Mouse (Mus musculus): ENCODE data around the gene Tmem52b. TPM values are rescaled to one million over a fixed set of nuclear protein-coding genes. Genes with fewer than 3 reads are reported as not detected.

Tmem52b gene
- polyA plus RNA-seq, 1 experiment from 2014 or later, result 0.09 TPM

GRCm38 (mm10) chr6:129512868-129513267, 513 bp downstream of the Tmem52b start:
- Histone ChIP-seq H3K27ac (peak overlapping the region; percentile 70; the same call in 1 of the 2 replicates), H3K27me3 (replicated peaks) (no peaks in the 10 kb centered on the region), H3K4me2 (replicated peaks) (no peak overlapping the region), H3K9ac (no peak overlapping the region), H3K4me3 (replicated peaks) (no peak overlapping the region), H3K9me3 (no peaks in the 10 kb centered on the region), H3K36me3 (no peaks in the 10 kb centered on the region), H3K4me1 (replicated peaks) (peaks cover 5% of the 10 kb centered on the region)
- WGBS, result 35% methylated on average over 8 of the region's 8 CpGs
- ATAC-seq, result peak; percentile 63

- Histone ChIP-seq H3K4me1 (replicated peaks) (peaks cover 5% of the 10 kb centered on the region), H3K27me3 (replicated peaks) (no peaks in the 10 kb centered on the region), H3K27ac (peak overlapping the region; percentile 74), H3K36me3 (no peaks in the 10 kb centered on the region), H3K4me2 (replicated peaks) (no peak overlapping the region), H3K4me3 (replicated peaks) (no peak overlapping the region), H3K9me3 (no peaks in the 10 kb centered on the region), H3K9ac (no peak overlapping the region)
- WGBS, result 37% methylated on average over 1 of the region's 1 CpGs
- peak; percentile 83 for ATAC-seq
Observed at GRCm38 (mm10) chr6:129513409-129513808, 1.1 kb downstream of the Tmem52b start.

- Histone ChIP-seq H3K36me3 (no peaks in the 10 kb centered on the region), H3K4me3 (replicated peaks) (no peak overlapping the region), H3K9me3 (no peaks in the 10 kb centered on the region), H3K9ac (no peak overlapping the region), H3K4me1 (replicated peaks) (peaks cover 5% of the 10 kb centered on the region), H3K27ac (no peak overlapping the region), H3K4me2 (replicated peaks) (no peak overlapping the region), H3K27me3 (replicated peaks) (no peaks in the 10 kb centered on the region)
- no peak for ATAC-seq
- 66% methylated on average over 2 of the region's 2 CpGs for WGBS
Observed at GRCm38 (mm10) chr6:129514376-129514775, 2.0 kb downstream of the Tmem52b start.

- no peaks in the 10 kb centered on the region for H3K36me3 ChIP-seq
- 64% methylated on average over 3 of the region's 3 CpGs for WGBS
- no peak overlapping the region for H3K4me2 ChIP-seq (replicated peaks)
- H3K4me3 ChIP-seq (replicated peaks), result no peak overlapping the region
- H3K27ac ChIP-seq, result no peak overlapping the region
- no peaks in the 10 kb centered on the region for H3K9me3 ChIP-seq
- ATAC-seq, result no peak
- no peak overlapping the region for H3K9ac ChIP-seq
- H3K27me3 ChIP-seq (replicated peaks), result no peaks in the 10 kb centered on the region
- peaks cover 5% of the 10 kb centered on the region for H3K4me1 ChIP-seq (replicated peaks)
Observed at GRCm38 (mm10) chr6:129515068-129515467, 2.7 kb downstream of the Tmem52b start.

- no peak overlapping the region for H3K4me2 ChIP-seq (replicated peaks)
- H3K27ac ChIP-seq, result no peak overlapping the region
- H3K4me3 ChIP-seq (replicated peaks), result no peak overlapping the region
- H3K9me3 ChIP-seq, result no peaks in the 10 kb centered on the region
- H3K4me1 ChIP-seq (replicated peaks), result peaks cover 5% of the 10 kb centered on the region
- H3K36me3 ChIP-seq, result no peaks in the 10 kb centered on the region
- 90% methylated on average over 10 of the region's 10 CpGs for WGBS
- H3K9ac ChIP-seq, result no peak overlapping the region
- ATAC-seq, result no peak
- no peaks in the 10 kb centered on the region for H3K27me3 ChIP-seq (replicated peaks)
Observed at GRCm38 (mm10) chr6:129516388-129516787, 4.0 kb downstream of the Tmem52b start.

GRCm38 (mm10) chr6:129517752-129518408, 5.5 kb downstream of the Tmem52b start:
- Histone ChIP-seq H3K4me1 (replicated peaks) (peaks cover 3% of the 10 kb centered on the region; the same call in 1 of the 2 replicates), H3K4me2 (replicated peaks) (no peak overlapping the region), H3K27me3 (replicated peaks) (no peaks in the 10 kb centered on the region), H3K4me3 (replicated peaks) (no peak overlapping the region), H3K9me3 (no peaks in the 10 kb centered on the region), H3K36me3 (no peaks in the 10 kb centered on the region), H3K27ac (no peak overlapping the region), H3K9ac (no peak overlapping the region)
- ATAC-seq, result peak; percentile 81
- WGBS, result 50% methylated on average over 2 of the region's 2 CpGs

- no peak for ATAC-seq
- Histone ChIP-seq H3K27me3 (replicated peaks) (no peaks in the 10 kb centered on the region), H3K4me3 (replicated peaks) (no peak overlapping the region), H3K4me1 (replicated peaks) (no peaks in the 10 kb centered on the region), H3K36me3 (no peaks in the 10 kb centered on the region), H3K27ac (no peak overlapping the region), H3K9ac (no peak overlapping the region), H3K4me2 (replicated peaks) (no peak overlapping the region), H3K9me3 (no peaks in the 10 kb centered on the region)
Observed at GRCm38 (mm10) chr6:129526069-129526468, 13.7 kb downstream of the Tmem52b start.

- Histone ChIP-seq H3K27ac (no peak overlapping the region), H3K36me3 (no peaks in the 10 kb centered on the region), H3K27me3 (replicated peaks) (no peaks in the 10 kb centered on the region), H3K4me2 (replicated peaks) (no peak overlapping the region), H3K4me3 (replicated peaks) (no peak overlapping the region), H3K9me3 (no peaks in the 10 kb centered on the region), H3K4me1 (replicated peaks) (0 out of 2 replicates have a peak, but pooled peaks cover 3% of the 10 kb centered on the region), H3K9ac (no peak overlapping the region)
- ATAC-seq, result no peak
- WGBS, result 81% methylated on average over 2 of the region's 2 CpGs
Observed at GRCm38 (mm10) chr6:129527416-129527815, 15.1 kb downstream of the Tmem52b start.

- Histone ChIP-seq H3K9ac (no peak overlapping the region), H3K4me1 (replicated peaks) (0 out of 2 replicates have a peak, but pooled peaks cover 10% of the 10 kb centered on the region), H3K36me3 (no peaks in the 10 kb centered on the region), H3K9me3 (no peaks in the 10 kb centered on the region), H3K4me3 (replicated peaks) (no peak overlapping the region), H3K4me2 (replicated peaks) (no peak overlapping the region), H3K27ac (no peak overlapping the region), H3K27me3 (replicated peaks) (no peaks in the 10 kb centered on the region)
- 74% methylated on average over 1 of the region's 1 CpGs for WGBS
- no peak for ATAC-seq
Observed at GRCm38 (mm10) chr6:129529605-129530004, 17.2 kb downstream of the Tmem52b start.

GRCm38 (mm10) chr6:129530261-129530660, 17.9 kb downstream of the Tmem52b start:
- 0 out of 2 replicates have a peak, but pooled peaks cover 14% of the 10 kb centered on the region for H3K4me1 ChIP-seq (replicated peaks)
- no peak overlapping the region for H3K27ac ChIP-seq
- no peaks in the 10 kb centered on the region for H3K36me3 ChIP-seq
- H3K9me3 ChIP-seq, result no peaks in the 10 kb centered on the region
- no peak for ATAC-seq
- H3K4me2 ChIP-seq (replicated peaks), result no peak overlapping the region
- no peak overlapping the region for H3K9ac ChIP-seq
- H3K27me3 ChIP-seq (replicated peaks), result no peaks in the 10 kb centered on the region
- H3K4me3 ChIP-seq (replicated peaks), result no peak overlapping the region

GRCm38 (mm10) chr6:129532556-129532941, 20.2 kb downstream of the Tmem52b start:
- Histone ChIP-seq H3K4me2 (replicated peaks) (peak overlapping the region; percentile 89), H3K4me3 (replicated peaks) (peak overlapping the region; percentile 82), H3K9me3 (no peaks in the 10 kb centered on the region), H3K27me3 (replicated peaks) (no peaks in the 10 kb centered on the region), H3K27ac (peak overlapping the region; percentile 48; the same call in 1 of the 2 replicates), H3K9ac (peak overlapping the region; percentile 71; the same call in 1 of the 2 replicates), H3K4me1 (replicated peaks) (0 out of 2 replicates have a peak, but pooled peaks cover 14% of the 10 kb centered on the region), H3K36me3 (no peaks in the 10 kb centered on the region)
- ATAC-seq, result peak; percentile 72
- WGBS, result 28% methylated on average over 7 of the region's 7 CpGs

- Histone ChIP-seq H3K4me2 (replicated peaks) (peak within 1 kb of the TSS; percentile 89), H3K9me3 (no peaks in the 10 kb centered on the region), H3K4me1 (replicated peaks) (0 out of 2 replicates have a peak, but pooled peaks cover 14% of the 10 kb centered on the region), H3K36me3 (no peaks in the 10 kb centered on the region; the same call in 1 of the 2 replicates), H3K9ac (peak within 1 kb of the TSS; percentile 71), H3K4me3 (replicated peaks) (peak within 1 kb of the TSS; percentile 82), H3K27me3 (replicated peaks) (no peaks in the 10 kb centered on the region), H3K27ac (peak within 1 kb of the TSS; percentile 48)
- peak; percentile 94 for ATAC-seq
- under 1% methylated on average over 55 of the region's 55 CpGs for WGBS
Observed at GRCm38 (mm10) chr6:129532942-129533860, 20.8 kb downstream of the Tmem52b start, which contains the start of gene Gabarapl1. TSS of gene Gabarapl1 (plus strand) at chr6:129533160.

Data from intestine, embryonic 15.5 days (tissue).